Mouse (Mus musculus) hindlimb bud, embryonic 11.5 days (tissue): Measurements from ENCODE around the gene 4930562C15Rik.

Experiments used
- DNase-seq: peaks from one replicate; pipeline ENCODE4 v3.0.0-alpha.2; 2012; ENCODE audit warnings: low read depth, low spot score; ENCODE audit errors: extremely low spot score

4930562C15Rik gene

DNA sequence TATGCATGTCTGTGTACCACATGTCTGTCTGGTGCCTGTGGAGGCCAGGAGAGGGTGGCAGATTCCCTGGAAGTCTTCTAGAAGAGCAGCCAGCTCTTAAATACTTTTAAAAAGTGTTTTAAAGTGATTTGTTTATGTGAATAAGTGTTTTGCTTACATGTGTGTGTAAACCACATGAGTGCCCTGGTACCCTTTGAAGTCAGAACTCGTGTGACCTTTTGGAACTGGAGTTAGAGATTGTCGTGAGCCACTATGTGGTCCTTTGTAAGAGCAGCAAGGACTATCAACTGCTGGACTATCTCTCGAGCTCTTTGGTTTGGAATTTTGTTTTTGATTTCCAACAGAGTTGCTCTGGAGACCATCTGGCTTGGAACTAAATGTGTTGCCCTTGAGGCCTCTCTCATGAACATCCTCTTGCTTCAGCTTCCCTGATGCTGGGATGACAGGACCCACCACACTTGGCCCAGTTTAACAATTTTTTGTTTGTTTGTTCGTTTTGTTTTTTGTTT is 55.0 kb downstream of the 4930562C15Rik start:
- no peak for DNase-seq

DNA sequence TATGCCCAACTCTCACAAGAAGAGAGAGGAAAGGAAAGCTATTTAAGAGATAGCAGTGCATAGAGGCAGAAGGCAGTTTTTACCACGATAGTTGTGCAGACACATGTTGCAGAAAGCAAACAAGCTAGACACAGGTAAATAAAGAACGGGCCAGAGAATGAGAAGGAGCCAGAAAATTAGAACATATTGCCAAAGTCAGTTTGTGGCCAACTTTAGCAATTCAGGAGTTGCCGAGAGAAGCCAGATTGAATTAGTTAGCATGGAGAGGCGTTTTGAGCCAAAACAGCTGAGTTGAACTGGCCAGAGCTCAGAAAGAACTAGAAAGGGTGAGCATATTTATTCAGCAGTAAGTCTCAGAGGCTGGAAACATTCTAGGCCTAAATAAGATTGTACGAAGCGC is 57.0 kb downstream of the 4930562C15Rik start:
- DNase-seq = no peak

- no peak for DNase-seq
These were observed 59.1 kb downstream of the 4930562C15Rik start for GRCm38 (mm10) chr16:4894201-4894908.

DNA sequence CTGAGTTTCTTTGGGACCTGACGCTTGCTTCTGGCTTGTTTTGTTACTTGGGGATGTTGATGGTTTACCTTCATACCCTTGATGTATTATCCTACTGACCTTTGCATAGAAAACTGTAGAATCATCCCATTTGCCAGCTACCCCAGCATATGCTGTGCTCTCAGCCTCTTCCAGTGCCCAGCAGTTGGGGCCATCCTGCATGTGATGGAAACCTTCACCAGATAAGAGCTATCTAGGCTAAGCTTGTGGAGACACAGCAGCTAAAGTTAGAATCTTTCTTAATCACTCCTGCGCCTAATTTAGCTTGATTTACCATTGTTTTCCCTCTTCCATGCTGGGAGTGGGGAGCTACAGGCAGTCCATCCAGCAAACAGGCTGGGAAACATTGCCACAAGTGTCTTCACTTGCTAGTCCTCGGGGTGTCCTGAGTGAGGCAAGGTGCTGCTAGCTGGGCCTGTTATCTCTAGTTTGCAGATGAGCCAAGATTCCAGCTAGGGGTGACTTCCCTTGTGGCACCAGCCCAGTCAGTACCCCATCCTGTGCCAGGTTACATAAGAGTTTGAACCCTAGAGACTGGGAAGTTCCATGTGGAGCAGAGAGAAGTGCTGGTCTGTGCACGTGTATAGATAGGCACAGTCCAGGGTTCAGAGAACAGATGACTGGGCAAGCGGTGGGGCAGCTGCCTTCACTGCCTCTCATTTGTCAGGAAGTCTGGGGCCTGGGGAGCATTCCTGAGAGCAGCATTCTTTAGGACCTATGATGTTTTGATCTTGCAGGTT is 61.2 kb downstream of the 4930562C15Rik start:
- no peak for DNase-seq

- no peak for DNase-seq
These were observed 62.0 kb downstream of the 4930562C15Rik start for GRCm38 (mm10) chr16:4897146-4897730.

DNA sequence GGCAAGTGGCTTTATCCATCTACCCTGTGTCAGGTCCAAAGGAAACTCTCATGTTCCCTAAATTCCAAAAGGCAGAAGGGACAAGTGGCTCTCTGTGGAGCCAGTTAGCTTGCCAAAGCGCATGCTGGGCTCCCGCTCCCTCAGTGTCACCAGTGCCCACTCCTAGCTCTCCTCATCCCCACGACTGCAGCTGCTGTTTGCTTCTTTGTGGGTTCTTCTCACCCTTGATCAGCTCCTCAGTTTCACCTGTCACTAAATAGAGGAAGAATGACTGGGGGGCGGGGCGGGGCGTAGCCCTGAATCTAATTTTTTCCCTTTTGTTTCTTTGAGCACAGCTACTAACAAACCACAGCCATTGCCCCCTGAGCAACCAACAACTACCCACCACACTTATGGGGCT is 63.7 kb downstream of the 4930562C15Rik start:
- DNase-seq = no peak

DNA sequence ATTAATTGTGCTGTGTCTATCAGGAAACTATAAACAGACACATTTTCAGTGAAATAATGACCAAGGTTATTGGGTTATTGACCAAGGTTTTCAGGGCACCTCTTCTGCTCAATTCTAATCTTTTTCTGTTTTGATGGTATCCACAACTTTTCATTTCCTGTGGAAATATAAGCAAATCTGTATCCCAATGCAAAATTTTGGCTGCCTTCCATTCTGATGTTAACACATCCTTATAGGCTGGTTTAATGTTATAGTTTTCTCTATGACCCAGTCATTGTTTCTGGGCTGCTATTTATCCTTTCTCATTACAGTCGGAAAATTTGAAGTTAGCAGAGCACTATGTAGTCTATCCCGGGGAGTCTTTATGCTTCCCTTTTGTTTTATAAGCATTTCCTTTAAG is 64.5 kb downstream of the 4930562C15Rik start:
- DNase-seq = no peak

GRCm38 (mm10) chr16:4901167-4901566 is 66.0 kb downstream of the 4930562C15Rik start:
- DNase-seq = no peak

DNA sequence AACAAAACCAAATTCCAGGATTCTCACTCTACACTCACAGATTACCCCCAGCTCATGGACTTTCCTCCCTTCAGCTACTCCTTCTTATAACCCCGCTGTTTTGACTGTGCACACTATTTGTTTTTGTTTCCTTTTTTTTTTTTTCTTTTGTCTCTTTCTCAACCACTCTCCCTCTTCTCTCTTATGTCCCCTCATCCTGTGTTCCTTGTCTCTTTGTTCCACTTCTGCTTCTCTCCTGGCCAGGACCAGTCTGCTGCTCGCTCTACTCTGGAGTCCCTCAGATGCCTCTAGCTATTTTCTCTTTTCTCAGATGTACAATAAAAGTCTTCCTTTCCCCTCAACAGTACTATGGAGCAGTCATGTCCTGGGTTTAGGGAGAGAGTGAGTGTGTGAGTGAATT is 67.2 kb downstream of the 4930562C15Rik start:
- no peak for DNase-seq

DNA sequence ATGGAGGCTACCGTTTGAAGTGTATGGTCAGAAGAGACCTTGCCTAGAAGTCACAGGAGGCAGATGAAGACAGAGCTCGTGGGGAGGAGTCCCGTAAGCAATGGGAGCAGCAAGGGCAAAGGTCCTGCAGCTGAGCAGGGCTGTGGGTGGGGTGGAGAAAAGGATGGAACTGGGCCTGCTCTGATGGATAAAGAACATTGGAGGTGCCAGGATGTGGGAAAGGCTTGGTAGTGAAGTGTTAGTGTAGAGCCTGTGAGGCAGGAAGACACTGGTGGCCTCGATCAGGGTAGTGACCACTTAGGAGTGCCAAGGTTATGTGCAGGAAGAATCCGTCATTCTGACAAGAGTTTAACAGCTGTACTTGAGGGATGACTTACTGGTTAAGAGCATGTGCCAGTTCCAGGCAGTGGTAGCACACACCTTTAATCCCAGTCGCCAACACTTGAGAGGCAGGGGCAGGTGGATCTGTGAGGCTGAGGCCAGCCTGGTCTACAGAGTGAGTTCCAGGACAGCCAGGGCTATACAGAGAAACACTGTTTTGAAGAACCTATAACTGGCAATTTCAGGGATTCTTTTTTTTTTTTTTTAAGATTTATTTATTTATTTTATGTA is 68.4 kb downstream of the 4930562C15Rik start:
- DNase-seq = no peak

GRCm38 (mm10) chr16:4904878-4905277 is 69.7 kb downstream of the 4930562C15Rik start:
- no peak for DNase-seq

GRCm38 (mm10) chr16:4905591-4905990 is 70.4 kb downstream of the 4930562C15Rik start:
- DNase-seq = no peak

GRCm38 (mm10) chr16:4906559-4906958 is 71.3 kb downstream of the 4930562C15Rik start:
- DNase-seq = no peak

DNA sequence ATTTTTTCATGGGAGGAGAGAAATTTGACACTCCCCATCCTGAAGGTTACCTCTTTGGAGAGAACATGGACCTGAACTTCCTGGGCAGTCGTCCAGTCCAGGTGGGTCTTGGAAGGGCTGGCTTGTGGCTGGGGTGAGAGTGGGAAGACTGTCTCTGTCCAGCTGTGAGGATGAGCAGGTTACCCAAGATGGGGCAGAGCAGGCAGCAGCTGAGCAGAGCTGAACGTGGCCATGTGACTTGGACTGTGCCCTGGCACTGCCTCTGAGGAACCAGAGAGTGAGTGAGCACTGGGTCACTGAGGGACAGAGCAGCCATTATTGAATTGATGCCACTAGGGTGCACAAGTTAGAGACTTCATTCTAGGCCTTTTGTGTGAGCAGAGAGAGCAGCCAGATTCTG is 72.2 kb downstream of the 4930562C15Rik start:
- DNase-seq = no peak

GRCm38 (mm10) chr16:4907972-4908371 is 72.8 kb downstream of the 4930562C15Rik start:
- no peak for DNase-seq

DNA sequence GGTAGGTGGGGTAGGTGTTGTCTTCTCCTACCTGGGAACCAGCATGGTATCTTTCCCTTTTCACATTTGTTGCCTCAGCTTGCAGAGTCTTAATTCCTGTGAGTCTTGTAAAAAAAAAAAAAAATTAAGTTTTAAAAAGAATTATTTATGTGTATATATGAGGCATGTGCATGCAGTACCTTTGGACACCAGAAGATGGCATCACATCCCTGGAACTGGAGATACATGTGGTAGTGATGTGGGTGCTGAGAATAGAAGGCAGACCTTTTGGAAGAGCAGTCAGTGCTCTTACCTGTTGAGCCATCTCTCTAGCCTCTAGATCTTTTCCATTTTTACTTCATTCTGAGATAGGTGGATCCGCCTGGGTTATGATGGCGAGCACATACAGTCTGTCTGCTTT is 74.5 kb downstream of the 4930562C15Rik start:
- no peak for DNase-seq

DNA sequence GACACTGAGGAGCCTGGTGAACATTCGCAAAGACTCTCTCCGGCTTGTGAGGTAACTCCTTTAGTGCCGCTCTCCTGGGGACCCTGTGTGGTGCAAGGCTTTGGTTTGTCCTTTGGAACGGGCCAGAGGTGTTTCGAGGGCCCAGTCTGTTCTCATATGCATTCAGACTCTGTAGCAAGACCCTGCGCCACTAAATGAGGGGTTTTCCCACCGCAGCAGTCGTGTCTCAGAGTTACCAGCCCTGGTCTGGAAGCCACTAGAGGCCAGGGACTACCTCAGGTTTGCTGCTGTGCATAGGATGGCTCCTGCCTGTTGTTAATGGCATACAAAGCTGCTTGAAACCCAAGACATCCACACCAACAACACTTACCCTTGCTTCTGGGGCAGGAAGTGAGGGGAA is 75.5 kb downstream of the 4930562C15Rik start:
- DNase-seq = no peak

DNA sequence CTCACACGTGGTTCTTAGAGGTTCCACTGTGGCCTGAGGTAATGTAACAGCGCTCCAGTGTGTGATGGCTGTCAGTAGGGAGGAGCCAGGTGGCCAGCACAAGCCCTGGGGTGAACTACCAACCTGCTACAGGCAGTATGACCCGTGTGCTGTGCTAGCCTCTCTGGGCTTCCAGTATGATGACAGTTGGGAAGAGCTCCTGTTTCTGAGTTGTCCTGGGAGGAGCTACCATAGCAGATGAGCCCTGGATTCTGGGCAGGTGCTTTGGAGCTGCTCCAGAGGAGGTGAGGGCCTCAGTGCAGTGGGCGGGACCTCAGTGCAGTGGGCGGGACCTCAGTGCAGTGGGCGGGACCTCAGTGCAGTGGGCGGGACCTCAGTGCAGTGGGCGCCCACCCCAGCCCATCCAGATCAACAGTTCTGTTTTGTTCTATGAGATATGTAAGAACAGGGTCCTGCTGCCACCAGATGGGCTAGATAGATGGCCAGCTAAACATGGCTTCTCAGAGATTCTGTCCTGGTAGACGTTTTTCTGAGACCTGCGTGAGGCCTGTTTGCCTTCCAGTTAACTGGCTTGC is 76.9 kb downstream of the 4930562C15Rik start:
- DNase-seq = no peak

DNA sequence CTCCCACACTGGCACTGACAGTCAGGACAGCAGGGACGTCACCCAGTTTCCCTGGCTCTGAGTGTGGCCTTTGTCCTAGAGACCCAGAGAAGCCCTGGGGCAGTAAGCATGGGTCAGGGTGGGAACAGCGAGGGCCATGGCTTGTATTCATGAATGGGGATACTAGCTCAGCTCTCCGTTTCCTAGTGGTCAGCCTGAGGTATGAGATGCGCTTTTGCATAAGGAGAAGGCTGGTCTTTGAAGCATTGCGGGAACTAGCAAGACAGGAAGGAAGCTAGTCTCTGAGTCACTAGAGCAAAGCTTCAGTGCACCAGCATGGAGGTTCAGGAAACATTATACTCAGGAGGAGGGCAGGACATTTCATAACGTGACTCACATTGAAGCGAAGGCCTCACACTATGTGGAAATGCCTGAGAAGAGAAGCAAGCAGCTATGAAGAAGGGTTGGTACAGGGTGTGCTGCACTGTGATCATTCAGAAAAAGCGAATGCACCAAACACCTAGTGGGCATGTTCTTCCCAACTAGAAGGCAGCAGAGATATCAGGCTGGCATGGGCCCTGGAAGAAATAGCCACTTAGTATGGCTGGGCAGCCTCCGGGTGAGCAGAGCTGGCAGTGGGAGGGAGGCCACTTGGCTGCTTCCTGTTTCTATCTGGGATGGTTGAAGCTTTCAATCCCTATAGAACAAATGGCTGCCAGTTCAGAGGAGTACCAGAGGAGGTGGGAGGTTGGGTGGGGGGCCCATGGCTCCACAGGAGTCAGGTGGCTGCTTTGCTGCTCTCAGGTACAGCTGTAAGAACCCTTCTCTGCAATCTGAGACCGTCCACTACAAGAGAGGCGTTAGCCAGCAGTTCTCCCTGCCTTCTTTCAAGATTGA is 77.9 kb downstream of the 4930562C15Rik start:
- DNase-seq = no peak
